Mouse (Mus musculus) bone marrow, adult 2 months (tissue): ENCODE measurements at regions not wholly inside any gene's neighbourhood (a gene's known extent, or its start where the extent isn't known, plus 50 kb on each side); places are given as distances from the start of the nearest gene placed in this dataset.

Source experiments
- H3K27ac ChIP-seq: fragments of 200-500 bp; 2 replicates; pipeline ENCODE4 v1.5.1; 2012; ENCODE audit warnings: low read depth, mild to moderate bottlenecking, control low read depth, inconsistent platforms, low read length; ENCODE audit not compliant: control insufficient read depth, poor library complexity, insufficient read depth
- H3K4me1 ChIP-seq: fragments of 200-500 bp; 2 replicates; pipeline ENCODE4 v1.6.1; 2011; ENCODE audit warnings: low read length; ENCODE audit not compliant: control insufficient read depth, insufficient read depth
- H3K4me3 ChIP-seq: fragments of 200-500 bp; replicated peaks from 2 replicates; pipeline ENCODE3; 2011; ENCODE audit warnings: mild to moderate bottlenecking, low read depth, low read length, control low read depth; ENCODE audit not compliant: control insufficient read depth
- CTCF ChIP-seq: fragments of 200-500 bp; IDR thresholded peaks from 2 replicates; pipeline ENCODE4 v1.5.1; 2011; ENCODE audit warnings: low read length, control low read depth; ENCODE audit not compliant: control insufficient read depth, insufficient read depth
- POLR2A ChIP-seq: fragments of 200-500 bp; IDR thresholded peaks from 2 replicates; pipeline ENCODE4 v1.6.1; 2011; ENCODE audit warnings: low read depth, mild to moderate bottlenecking, control low read depth, low read length, borderline replicate concordance; ENCODE audit not compliant: control insufficient read depth
- WGBS: fragments of 180-500 bp; shearing (Covaris S2); methylation state at CpG from one replicate; pipeline ENCODE4 v1.1.7; 2018; 5-methylcytosine and 5-hydroxymethylcytosine counted together

- no peak overlapping the region for H3K27ac ChIP-seq
- H3K4me3 ChIP-seq = no peak overlapping the region
- H3K4me1 ChIP-seq = no peaks in the 10 kb centered on the region
- WGBS = 75% methylated on average over 6 of the region's 6 CpGs
- TF ChIP-seq CTCF (no peak), POLR2A (no peak)
Measured at GRCm38 (mm10) chr17:48790526-48790925, 141.7 kb upstream of the Lrfn2 start.

GRCm38 (mm10) chr17:48792954-48793353 is 139.2 kb upstream of the Lrfn2 start:
- Histone ChIP-seq H3K4me1 (no peaks in the 10 kb centered on the region), H3K4me3 (no peak overlapping the region), H3K27ac (no peak overlapping the region)
- 53% methylated on average over 5 of the region's 5 CpGs for WGBS
- TF ChIP-seq POLR2A (no peak), CTCF (no peak)

GRCm38 (mm10) chr17:48795773-48796172 is 136.4 kb upstream of the Lrfn2 start:
- no peak overlapping the region for H3K27ac ChIP-seq
- TF ChIP-seq CTCF (no peak), POLR2A (no peak)
- 85% methylated on average over 5 of the region's 5 CpGs for WGBS

DNA sequence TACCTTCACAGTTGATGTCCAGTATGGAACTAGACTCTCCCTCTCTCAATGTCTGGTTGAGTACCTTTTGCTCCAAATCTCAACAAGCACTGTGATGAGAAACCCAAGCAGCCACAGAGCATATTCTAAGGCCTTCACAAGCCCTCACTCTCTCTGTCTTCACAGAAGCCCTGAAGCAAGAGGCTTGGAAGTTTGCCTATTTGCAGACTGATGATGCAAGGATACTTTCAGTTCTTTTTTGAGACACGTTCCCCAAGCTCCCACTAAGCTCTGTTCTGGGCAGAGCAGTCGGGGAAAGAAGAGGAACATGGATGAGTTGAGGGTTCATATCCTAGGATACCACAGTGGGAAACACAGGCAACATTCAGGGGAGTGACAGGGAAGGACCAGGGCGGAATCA is 134.0 kb upstream of the Lrfn2 start:
- Histone ChIP-seq H3K27ac (no peak overlapping the region), H3K4me3 (no peak overlapping the region), H3K4me1 (no peaks in the 10 kb centered on the region)
- TF ChIP-seq POLR2A (no peak), CTCF (no peak)
- WGBS = 60% methylated on average over 3 of the region's 3 CpGs

More at GRCm38 (mm10) chr17:48795773-48796172, 136.4 kb upstream of the Lrfn2 start:
- Histone ChIP-seq H3K4me1 (no peaks in the 10 kb centered on the region), H3K4me3 (no peak overlapping the region)

DNA sequence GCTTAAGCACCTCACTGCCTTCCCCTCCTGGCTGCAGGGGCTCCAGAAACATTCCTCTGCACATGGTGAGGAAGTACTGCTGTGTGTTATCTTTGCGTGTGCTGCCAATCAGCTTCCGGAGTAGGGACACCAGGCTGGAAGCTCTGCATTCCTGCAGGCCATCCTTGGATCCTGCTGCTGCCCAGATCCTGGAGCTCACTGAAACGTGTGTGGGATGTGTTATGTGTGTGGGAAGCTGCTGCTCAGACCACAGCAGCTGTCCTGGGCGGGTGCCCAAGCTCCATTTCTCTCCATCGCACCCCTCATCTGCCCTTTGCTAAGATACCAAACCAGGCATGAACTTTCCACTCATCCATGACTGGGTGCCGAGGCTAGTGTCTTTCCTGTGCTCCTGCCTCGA is 129.5 kb upstream of the Lrfn2 start:
- no peaks in the 10 kb centered on the region for H3K4me1 ChIP-seq
- no peak overlapping the region for H3K4me3 ChIP-seq
- no peak overlapping the region for H3K27ac ChIP-seq
- WGBS = 59% methylated on average over 7 of the region's 7 CpGs
- no peak for TF ChIP-seq POLR2A
- no peak for TF ChIP-seq CTCF

- TF ChIP-seq POLR2A = no peak
- TF ChIP-seq CTCF = no peak
- no peaks in the 10 kb centered on the region for H3K4me1 ChIP-seq
Measured at GRCm38 (mm10) chr17:48807905-48808304, 124.3 kb upstream of the Lrfn2 start.

GRCm38 (mm10) chr17:48814753-48815504 is 117.2 kb upstream of the Lrfn2 start:
- WGBS = 66% methylated on average over 15 of the region's 15 CpGs

More at GRCm38 (mm10) chr17:48807905-48808304, 124.3 kb upstream of the Lrfn2 start:
- WGBS = 71% methylated on average over 3 of the region's 3 CpGs
- Histone ChIP-seq H3K4me3 (no peak overlapping the region), H3K27ac (no peak overlapping the region)

DNA sequence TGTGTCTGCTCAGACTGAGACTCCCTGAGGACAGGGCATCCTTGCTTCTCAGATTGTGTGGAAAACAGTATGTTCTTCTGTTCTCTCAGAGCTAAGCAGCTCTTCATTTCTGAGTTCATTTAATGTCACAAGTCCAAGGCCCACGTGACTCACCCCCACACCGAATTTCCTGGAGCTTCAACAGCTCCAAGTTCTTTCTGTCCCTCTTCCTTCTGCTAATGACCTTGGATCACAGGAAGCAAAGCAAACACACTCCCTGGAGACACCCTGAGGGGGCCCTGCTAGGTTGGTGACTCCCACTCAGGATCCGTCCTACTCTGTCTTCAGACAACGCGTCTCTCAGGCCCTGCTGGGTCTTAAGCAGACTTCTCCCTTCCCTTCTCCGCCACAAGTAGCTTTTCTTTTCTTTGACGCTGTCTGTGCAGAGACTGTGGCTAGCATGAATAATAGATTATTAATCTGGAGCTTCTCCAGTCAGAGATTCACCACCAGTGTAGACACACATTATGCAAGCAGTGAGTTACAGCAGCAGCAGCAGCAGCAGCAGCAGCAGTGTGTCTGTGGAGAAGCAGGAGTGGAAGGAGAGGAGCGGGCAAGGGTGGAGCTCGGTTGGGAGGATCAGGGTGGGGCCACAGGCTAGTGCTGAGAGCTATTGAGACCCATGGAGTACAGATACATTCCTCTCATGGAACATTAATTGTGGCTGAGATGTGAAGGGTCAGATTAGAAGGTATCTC is 115.4 kb upstream of the Lrfn2 start:
- Histone ChIP-seq H3K4me1 (no peaks in the 10 kb centered on the region), H3K4me3 (no peak overlapping the region), H3K27ac (no peak overlapping the region)
- WGBS = 71% methylated on average over 9 of the region's 9 CpGs
- TF ChIP-seq POLR2A = no peak
- no peak for TF ChIP-seq CTCF

More at GRCm38 (mm10) chr17:48814753-48815504, 117.2 kb upstream of the Lrfn2 start:
- TF ChIP-seq CTCF (no peak), POLR2A (no peak)
- Histone ChIP-seq H3K4me3 (no peak overlapping the region), H3K27ac (no peak overlapping the region), H3K4me1 (no peaks in the 10 kb centered on the region)
